Mouse (Mus musculus) forebrain, embryonic 14.5 days (tissue): ENCODE results near the gene P3h4. TPM values are rescaled to one million over a fixed set of nuclear protein-coding genes. Genes with fewer than 3 reads are reported as not detected.

Experiments used
- ATAC-seq: fragments of 200-750 bp; cut with Nextera tagmentation; 2 replicates; pipeline ENCODE4 v1.8.0; 2017; ENCODE audit warnings: mild to moderate bottlenecking, moderate library complexity
- DNase-seq: peaks from one replicate; pipeline ENCODE4 v3.0.0-alpha.2; 2015; ENCODE audit warnings: low spot score
- H3K27ac ChIP-seq: fragments of 300-500 bp; sonication (generic); 2 replicates; pipeline ENCODE4 v1.5.1; 2014; ENCODE audit warnings: low read depth, mild to moderate bottlenecking, control low read depth, low read length, moderate library complexity
- H3K27me3 ChIP-seq: fragments of 300-500 bp; sonication (generic); replicated peaks from 2 replicates; pipeline ENCODE4 v1.6.1; 2014; ENCODE audit warnings: low read length, control low read depth, mixed read lengths; ENCODE audit not compliant: control insufficient read depth, insufficient read depth
- H3K36me3 ChIP-seq: fragments of 300-500 bp; sonication (generic); 2 replicates; pipeline ENCODE4 v1.6.1; 2014; ENCODE audit warnings: low read length, control low read depth; ENCODE audit not compliant: control insufficient read depth, insufficient read depth
- H3K4me1 ChIP-seq: fragments of 300-500 bp; sonication (generic); 2 replicates; pipeline ENCODE4 v1.6.1; 2014; ENCODE audit warnings: antibody characterized with exemption, low read length, control low read depth; ENCODE audit not compliant: control insufficient read depth, insufficient read depth
- H3K4me2 ChIP-seq: fragments of 300-500 bp; sonication (generic); 2 replicates; pipeline ENCODE4 v1.6.1; 2014; ENCODE audit warnings: mild to moderate bottlenecking, control low read depth, low read length
- H3K4me3 ChIP-seq: fragments of 300-500 bp; sonication (generic); 2 replicates; pipeline ENCODE4 v1.5.1; 2014; ENCODE audit warnings: low read depth, low read length, control low read depth
- H3K9ac ChIP-seq: fragments of 300-500 bp; sonication (generic); 2 replicates; pipeline ENCODE4 v1.6.1; 2014; ENCODE audit warnings: mild to moderate bottlenecking, low read length, control low read depth, moderate library complexity
- H3K9me3 ChIP-seq: fragments of 300-500 bp; sonication (generic); replicated peaks from 2 replicates; pipeline ENCODE4 v1.6.1; 2016; ENCODE audit warnings: low read length, control low read depth, mixed read lengths; ENCODE audit not compliant: control insufficient read depth
- WGBS: fragments of 180-500 bp; shearing (Covaris S2); extraction: QIAGEN DNeasy Blood & Tissue Kit; methylation state at CpG from one replicate; pipeline ENCODE4 v1.1.7; 2014; 5-methylcytosine and 5-hydroxymethylcytosine counted together
- polyA plus RNA-seq: library from polyadenylated mRNA; unstranded; fragments of >200 nt; fragmentation: Nextera tagmentation; extraction: Ambion mirVana; gene quantifications from 2 replicates; pipeline ENCODE4 v1.2.1, GENCODE M21; 2014

Gene P3h4
- polyA plus RNA-seq, 1 experiment from 2014 or later, result 14.5 TPM

- Histone ChIP-seq H3K4me3 (peak within 1 kb of the TSS; percentile 56), H3K9me3 (no peaks in the 10 kb centered on the region), H3K9ac (peak within 1 kb of the TSS; percentile 70), H3K27ac (no peak within 1 kb of the TSS; the same call in 1 of the 2 replicates), H3K27me3 (peaks cover 13% of the 10 kb centered on the region; the same call in 1 of the 2 replicates), H3K4me2 (peak within 1 kb of the TSS; percentile 64), H3K36me3 (no peaks in the 10 kb centered on the region), H3K4me1 (no peaks in the 10 kb centered on the region)
- peak; percentile 16; the same call in 1 of the 2 replicates for ATAC-seq
- WGBS, result under 1% methylated on average over 26 of the region's 31 CpGs
- DNase-seq, result no peak
Measured at GRCm38 (mm10) chr11:100414914-100415822, 532 bp upstream of the P3h4 start, which contains the start of gene Fkbp10. TSS of gene Fkbp10 (plus strand) at chr11:100415697.

- DNase-seq (no peak), ATAC-seq (no peak)
- Histone ChIP-seq H3K4me2 (peak overlapping the region; percentile 64), H3K9ac (peak overlapping the region; percentile 70; the same call in 1 of the 2 replicates), H3K4me1 (no peaks in the 10 kb centered on the region), H3K36me3 (peaks cover 6% of the 10 kb centered on the region; the same call in 1 of the 2 replicates), H3K9me3 (no peaks in the 10 kb centered on the region), H3K27ac (no peak overlapping the region), H3K27me3 (peaks cover 13% of the 10 kb centered on the region; the same call in 1 of the 2 replicates), H3K4me3 (peak overlapping the region; percentile 56)
- 74% methylated on average over 11 of the region's 11 CpGs for WGBS
Measured at GRCm38 (mm10) chr11:100413541-100413940, 1.1 kb downstream of the P3h4 start.

- 83% methylated on average over 11 of the region's 11 CpGs for WGBS
- no peak for ATAC-seq
- Histone ChIP-seq H3K4me2 (no peak overlapping the region), H3K36me3 (peaks cover 6% of the 10 kb centered on the region; the same call in 1 of the 2 replicates), H3K27ac (no peak overlapping the region), H3K9me3 (no peaks in the 10 kb centered on the region), H3K4me3 (no peak overlapping the region), H3K9ac (no peak overlapping the region), H3K27me3 (peaks cover 13% of the 10 kb centered on the region; the same call in 1 of the 2 replicates), H3K4me1 (no peaks in the 10 kb centered on the region)
- no peak for DNase-seq
Measured at GRCm38 (mm10) chr11:100411736-100412135, 2.9 kb downstream of the P3h4 start.

GRCm38 (mm10) chr11:100409686-100410085, 5.0 kb downstream of the P3h4 start:
- H3K4me2 ChIP-seq, result no peak overlapping the region
- H3K4me3 ChIP-seq, result no peak overlapping the region
- ATAC-seq, result no peak
- 89% methylated on average over 3 of the region's 3 CpGs for WGBS
- H3K36me3 ChIP-seq, result peaks cover 6% of the 10 kb centered on the region; the same call in 1 of the 2 replicates
- no peaks in the 10 kb centered on the region for H3K9me3 ChIP-seq
- no peaks in the 10 kb centered on the region for H3K27me3 ChIP-seq
- H3K9ac ChIP-seq, result no peak overlapping the region
- no peaks in the 10 kb centered on the region for H3K4me1 ChIP-seq
- no peak overlapping the region for H3K27ac ChIP-seq
- no peak for DNase-seq

GRCm38 (mm10) chr11:100408835-100409462, 5.7 kb downstream of the P3h4 start:
- DNase-seq (no peak), ATAC-seq (no peak)
- Histone ChIP-seq H3K9me3 (no peaks in the 10 kb centered on the region), H3K9ac (no peak overlapping the region), H3K4me3 (no peak overlapping the region), H3K4me2 (no peak overlapping the region), H3K27me3 (no peaks in the 10 kb centered on the region), H3K4me1 (no peaks in the 10 kb centered on the region), H3K27ac (no peak overlapping the region), H3K36me3 (peaks cover 6% of the 10 kb centered on the region; the same call in 1 of the 2 replicates)
- 92% methylated on average over 12 of the region's 12 CpGs for WGBS

- ATAC-seq (no peak), DNase-seq (peak; percentile 73)
- 46% methylated on average over 10 of the region's 10 CpGs for WGBS
- no peak overlapping the region for H3K27ac ChIP-seq
- H3K9ac ChIP-seq, result no peak overlapping the region
- peaks cover 6% of the 10 kb centered on the region; the same call in 1 of the 2 replicates for H3K36me3 ChIP-seq
- no peaks in the 10 kb centered on the region for H3K27me3 ChIP-seq
- no peaks in the 10 kb centered on the region for H3K4me1 ChIP-seq
- no peak overlapping the region for H3K4me2 ChIP-seq
- no peaks in the 10 kb centered on the region for H3K9me3 ChIP-seq
- no peak overlapping the region for H3K4me3 ChIP-seq
Measured at GRCm38 (mm10) chr11:100408076-100408834, 6.4 kb downstream of the P3h4 start.

GRCm38 (mm10) chr11:100406995-100407705, 7.5 kb downstream of the P3h4 start:
- H3K9ac ChIP-seq, result no peak overlapping the region
- no peak overlapping the region for H3K4me3 ChIP-seq
- DNase-seq, result no peak
- WGBS, result 82% methylated on average over 5 of the region's 5 CpGs
- peaks cover 6% of the 10 kb centered on the region; the same call in 1 of the 2 replicates for H3K36me3 ChIP-seq
- H3K4me2 ChIP-seq, result no peak overlapping the region
- no peak for ATAC-seq
- no peaks in the 10 kb centered on the region for H3K9me3 ChIP-seq
- no peaks in the 10 kb centered on the region for H3K27me3 ChIP-seq
- peaks cover under 1% of the 10 kb centered on the region; the same call in 1 of the 2 replicates for H3K4me1 ChIP-seq
- H3K27ac ChIP-seq, result no peak overlapping the region

GRCm38 (mm10) chr11:100406273-100406672, 8.4 kb downstream of the P3h4 start:
- Histone ChIP-seq H3K36me3 (peaks cover 6% of the 10 kb centered on the region; the same call in 1 of the 2 replicates), H3K4me2 (no peak overlapping the region), H3K4me1 (peaks cover 3% of the 10 kb centered on the region; the same call in 1 of the 2 replicates), H3K9me3 (no peaks in the 10 kb centered on the region), H3K4me3 (no peak overlapping the region), H3K9ac (no peak overlapping the region), H3K27ac (no peak overlapping the region), H3K27me3 (no peaks in the 10 kb centered on the region)
- DNase-seq (no peak), ATAC-seq (no peak)
- 81% methylated on average over 8 of the region's 8 CpGs for WGBS
